Mouse (Mus musculus): ENCODE results near the gene Rapgef4. TPM values are rescaled to one million over a fixed set of nuclear protein-coding genes. Genes with fewer than 3 reads are reported as not detected.
"Not testable (repeated sequence)": the region's sequence is repeated elsewhere in the genome, so short reads cannot be mapped to it uniquely, and the experiment has no call there.

Gene Rapgef4
- total RNA-seq, 1 experiment from 2014 or later = 214 TPM

DNA sequence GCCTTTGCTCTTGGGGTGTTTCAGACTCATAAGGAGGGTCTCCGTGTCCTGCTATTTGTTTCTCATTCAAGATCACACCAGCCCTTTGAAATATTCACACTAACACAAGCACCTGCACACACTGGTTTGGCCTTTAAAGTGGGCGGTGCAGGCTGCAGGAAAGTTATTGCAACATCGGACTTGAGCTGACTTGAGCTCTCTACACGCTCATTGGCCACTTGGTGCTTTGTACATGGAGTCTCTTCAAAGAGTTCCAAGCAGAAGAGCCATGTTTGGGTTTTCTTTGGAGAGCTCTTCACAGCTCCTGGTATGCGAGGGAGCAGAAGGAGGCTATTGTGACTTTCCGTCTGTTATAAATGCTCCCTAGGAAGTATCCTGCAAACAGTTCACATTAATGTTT is 139.2 kb downstream of the Rapgef4 start:
- no peak for DNase-seq

DNA sequence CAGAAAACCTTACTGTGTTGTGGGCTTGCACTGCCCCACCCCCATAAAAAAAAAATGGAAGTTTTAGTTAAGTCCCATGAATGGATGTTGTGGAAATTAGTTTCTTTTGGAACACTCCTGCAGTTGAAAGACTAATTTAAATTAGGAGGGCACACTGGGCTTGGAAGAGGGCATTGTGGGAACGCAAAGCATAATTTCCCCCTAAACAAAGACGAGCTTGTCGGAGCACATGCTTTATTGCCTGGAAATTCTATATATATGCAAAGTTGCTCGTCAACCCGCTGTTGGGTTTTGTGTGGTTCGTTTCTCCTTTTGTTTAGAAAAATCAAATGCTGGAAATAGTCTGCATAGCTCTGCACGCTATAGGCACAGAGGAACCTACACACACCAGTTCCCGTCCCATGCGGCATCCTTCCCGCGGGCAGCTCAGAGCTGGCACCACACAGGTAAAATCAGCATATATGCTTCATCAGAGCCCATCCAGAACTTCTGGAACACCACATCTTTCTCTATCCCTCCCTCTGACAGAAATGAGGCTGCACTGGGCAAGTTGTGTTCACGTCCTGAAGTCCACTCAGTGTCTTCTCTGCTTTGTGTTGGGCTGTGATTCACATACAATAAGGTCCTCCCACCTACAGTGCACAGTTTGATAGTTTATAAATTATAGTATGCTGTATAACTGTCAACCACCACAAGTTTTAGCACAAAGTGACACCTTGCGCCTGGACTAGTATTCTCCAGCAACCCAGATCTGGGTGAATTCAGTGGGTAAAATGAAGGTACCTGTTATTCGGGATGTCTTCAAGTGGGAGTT is 141.6 kb downstream of the Rapgef4 start:
- no peak for DNase-seq

- no peak for DNase-seq
Observed at GRCm38 (mm10) chr2:72123851-72124250, 142.8 kb downstream of the Rapgef4 start.

DNA sequence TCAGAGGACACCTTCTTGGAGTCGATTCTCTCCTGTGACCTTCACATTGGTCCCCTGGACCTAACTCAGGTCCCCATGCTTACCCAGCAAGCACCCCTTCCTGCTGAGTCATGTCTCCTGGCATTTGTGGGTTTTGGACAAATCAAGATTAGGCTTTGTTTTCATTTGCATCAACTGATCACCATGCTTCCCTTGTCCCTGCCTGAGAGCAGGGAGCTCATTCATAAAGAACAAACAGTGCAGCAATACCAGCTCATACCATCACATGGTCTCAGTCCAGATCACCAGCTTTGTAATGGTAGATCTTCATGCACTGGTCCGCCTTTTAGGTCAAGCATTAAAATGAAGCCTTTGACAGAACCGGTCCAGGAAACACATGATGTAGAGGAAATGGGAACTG is 144.7 kb downstream of the Rapgef4 start:
- DNase-seq = peak; percentile 22

DNA sequence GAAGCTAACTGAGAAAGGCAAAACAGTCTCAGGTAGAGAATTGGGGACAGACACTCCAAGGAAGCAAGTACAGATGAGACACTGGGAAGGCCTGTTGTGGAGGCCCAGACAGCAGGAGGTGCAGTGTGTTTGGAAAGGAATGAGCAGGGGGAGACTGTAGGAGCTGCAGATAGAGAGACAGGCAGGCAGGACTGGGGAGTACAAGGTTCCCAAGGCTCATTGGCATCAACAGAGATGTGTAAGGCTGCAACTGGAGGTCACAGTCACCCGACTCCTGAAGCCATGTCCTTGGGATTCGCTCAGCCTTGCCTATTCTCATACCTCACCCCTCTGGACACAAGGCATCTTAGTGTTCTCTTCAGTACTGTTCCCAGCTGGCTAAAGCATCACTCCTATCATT is 145.4 kb downstream of the Rapgef4 start:
- peak; percentile 39 for DNase-seq

GRCm38 (mm10) chr2:72129612-72130311 is 148.7 kb downstream of the Rapgef4 start:
- DNase-seq = no peak

DNA sequence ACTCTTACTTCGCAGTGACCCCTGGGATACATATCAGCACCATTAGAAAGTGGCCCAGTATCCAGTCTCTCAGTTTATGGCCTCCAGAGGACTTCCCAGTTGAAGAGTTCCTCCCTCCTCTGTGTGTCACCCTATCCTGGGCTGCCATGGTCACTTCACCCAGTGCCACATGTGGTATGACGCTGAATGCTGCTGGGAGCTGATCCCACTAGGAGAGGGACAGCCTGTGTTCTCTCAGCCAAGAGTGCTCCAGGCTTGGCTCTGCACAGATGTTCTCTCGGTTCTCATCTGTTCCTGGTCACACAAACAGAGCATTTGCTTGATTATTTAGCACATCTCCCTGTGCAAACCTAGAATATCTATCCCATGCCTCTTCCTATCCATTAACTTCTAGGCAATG is 151.2 kb downstream of the Rapgef4 start:
- DNase-seq = no peak

- no peak for DNase-seq
Observed at GRCm38 (mm10) chr2:72136045-72136444, 155.0 kb downstream of the Rapgef4 start.

GRCm38 (mm10) chr2:72136486-72137264 is 155.6 kb downstream of the Rapgef4 start:
- no peak for DNase-seq

DNA sequence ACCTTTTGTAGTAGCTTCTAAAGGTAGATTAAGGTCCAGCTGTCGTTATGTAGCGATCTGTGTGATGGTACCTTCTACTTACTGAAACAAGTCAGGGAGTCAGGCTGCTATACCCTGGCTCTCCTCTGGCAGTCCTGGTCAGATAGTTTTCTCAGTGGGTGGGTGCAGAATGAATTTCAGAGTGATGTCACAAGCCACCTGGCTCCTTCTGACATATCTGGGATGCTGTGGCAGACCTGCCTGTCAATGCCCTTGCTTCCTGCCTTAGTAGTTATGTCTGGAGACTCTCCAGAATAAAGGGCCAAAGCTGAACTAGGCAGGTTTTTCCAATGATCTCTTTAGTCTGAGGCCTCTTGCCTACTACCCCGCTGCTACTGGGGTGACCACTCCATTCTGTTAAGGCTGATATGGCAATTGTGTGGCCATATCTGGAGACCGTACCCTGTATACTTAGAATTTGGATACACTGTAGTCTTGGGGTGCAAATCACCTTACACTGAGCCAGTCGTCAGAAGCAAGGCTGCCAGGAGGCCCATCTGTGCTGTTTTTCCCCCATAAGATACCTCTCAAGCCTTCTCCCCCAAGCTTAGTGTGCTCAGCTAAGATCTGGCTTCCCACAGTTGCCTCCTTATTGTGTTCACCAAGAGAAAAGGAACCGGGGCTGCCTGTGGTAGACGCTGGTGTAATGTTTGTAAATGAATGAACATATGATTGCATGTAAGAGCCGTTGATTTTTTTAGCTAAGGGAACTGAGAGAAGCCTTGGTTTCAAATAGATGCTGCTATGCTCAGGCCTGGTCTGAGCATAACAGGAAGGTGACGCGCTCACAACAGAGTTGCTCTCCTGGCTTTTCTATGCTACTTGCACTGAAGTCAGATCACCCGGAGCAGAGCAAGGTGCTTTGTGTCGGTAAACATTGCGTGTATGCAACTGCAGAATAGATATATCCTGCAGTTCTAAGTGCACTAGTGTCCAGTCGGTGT is 159.1 kb downstream of the Rapgef4 start:
- no peak for DNase-seq

DNA sequence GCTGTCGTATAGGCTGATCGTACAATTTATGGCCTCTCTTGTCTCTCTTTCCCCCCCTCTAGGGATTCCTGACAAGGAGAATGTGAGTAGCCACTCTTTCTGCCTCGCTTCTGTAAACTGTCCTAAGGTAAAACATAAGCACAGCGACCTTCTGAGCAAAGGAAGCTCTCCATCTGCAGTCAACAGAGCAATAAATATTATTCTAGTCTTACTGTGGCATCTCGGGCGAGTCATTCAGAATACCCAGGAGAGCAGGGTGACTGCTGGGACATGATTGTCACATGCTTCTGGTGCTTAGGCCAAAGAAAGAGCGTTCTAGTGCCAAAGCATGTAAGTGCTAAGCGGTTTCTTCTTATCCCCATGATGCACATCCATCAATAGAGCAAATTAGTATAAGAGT is 160.1 kb downstream of the Rapgef4 start:
- peak; percentile 53 for DNase-seq

- DNase-seq = not testable (repeated sequence)
Observed at GRCm38 (mm10) chr2:72141732-72142131, 160.7 kb downstream of the Rapgef4 start.

DNA sequence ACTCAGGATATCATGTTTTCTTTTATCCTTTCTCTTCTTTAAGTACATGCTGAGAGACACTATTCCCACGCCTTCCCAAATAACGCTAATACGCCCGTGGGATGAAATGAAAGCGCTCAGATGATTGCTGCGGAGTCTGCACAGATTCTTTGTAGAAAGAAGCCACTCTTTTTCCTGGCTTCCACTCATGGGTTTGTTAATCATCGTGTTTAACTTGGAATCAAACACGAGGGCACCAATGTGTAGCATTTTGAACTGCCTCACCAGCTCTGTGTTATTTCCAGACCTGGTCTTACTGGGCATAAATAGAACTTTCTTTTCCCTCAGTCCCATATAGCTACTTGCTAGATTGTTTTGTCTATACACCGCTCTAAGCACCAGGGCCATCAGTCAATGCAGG is 162.4 kb downstream of the Rapgef4 start:
- no peak for DNase-seq

GRCm38 (mm10) chr2:72144576-72145200 is 163.6 kb downstream of the Rapgef4 start:
- peak; percentile 25 for DNase-seq

DNA sequence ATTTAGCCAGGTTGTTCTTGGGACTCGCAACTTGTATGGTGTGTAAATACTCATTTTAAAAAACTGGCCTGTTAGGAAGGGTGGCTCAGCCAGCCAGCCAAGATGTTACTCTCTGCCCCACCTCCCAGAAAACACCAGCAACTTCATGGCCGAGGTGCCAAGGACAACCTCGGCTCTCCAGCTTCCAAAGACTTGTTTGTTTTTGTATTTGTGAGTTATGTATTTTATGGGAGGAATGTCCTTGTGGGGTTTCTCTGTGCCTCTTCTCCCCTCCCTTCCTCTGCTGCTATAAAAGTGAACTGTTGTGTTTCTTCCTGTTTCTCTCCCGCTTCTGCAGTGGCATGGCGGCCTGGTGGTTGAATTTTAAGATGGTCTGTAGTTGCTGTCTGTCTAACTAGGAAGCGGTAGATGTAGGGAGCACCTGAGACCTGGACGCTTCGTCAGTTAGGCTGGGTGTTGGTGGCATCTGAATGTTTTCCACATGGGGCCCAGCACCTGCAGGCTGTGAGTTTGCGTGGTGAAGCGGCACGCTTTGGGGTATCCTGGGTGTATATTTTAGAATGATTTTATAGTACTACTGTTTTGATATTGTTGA is 164.3 kb downstream of the Rapgef4 start:
- peak; percentile 77 for DNase-seq

DNA sequence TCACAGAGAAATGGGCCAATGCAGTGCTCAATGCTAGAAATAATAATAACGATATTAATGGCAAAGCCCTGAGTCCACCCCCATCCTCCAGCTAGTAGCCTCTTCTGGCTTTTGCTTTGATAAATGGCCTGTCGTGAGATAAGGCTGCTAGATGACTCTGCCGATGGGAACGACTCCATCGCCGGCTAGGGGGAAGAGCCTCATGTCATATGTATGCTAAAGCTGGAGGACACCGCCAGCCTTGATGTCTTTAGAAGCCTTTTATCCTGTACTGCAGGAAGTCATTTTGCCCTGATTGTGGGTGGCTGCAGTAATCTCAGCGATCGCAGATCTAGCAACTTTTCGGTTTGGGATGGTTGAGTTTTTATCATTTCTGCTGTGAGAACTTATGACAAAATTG is 165.0 kb downstream of the Rapgef4 start:
- peak; percentile 73 for DNase-seq

- peak; percentile 64 for DNase-seq
Observed at GRCm38 (mm10) chr2:72147246-72147645, 166.2 kb downstream of the Rapgef4 start.

- DNase-seq = no peak
Observed at GRCm38 (mm10) chr2:72147695-72148094, 166.7 kb downstream of the Rapgef4 start.

DNA sequence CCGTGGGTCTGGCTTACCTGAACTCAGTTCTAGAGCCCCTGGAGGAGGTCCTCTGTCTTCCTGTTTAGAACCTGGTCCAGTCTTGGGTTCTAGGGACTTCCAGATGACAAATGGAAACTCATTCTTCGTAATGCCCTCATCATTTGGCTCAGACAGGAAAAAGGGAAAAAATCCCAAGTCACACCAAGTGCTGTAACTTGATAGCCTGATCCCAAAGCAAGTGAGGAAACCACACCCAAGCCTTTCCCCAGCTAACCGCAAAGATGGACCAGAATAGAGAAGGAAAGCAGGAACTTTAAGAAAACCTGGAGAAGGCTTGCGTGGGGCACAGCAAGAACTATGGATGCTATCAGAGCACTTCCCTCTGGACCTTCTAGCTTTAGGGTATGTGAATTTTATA is 167.6 kb downstream of the Rapgef4 start:
- peak; percentile 29 for DNase-seq

- DNase-seq = peak; percentile 82
Observed at GRCm38 (mm10) chr2:72149059-72149458, 168.0 kb downstream of the Rapgef4 start.

All from adrenal gland, postnatal 14 days (tissue).